Mouse (Mus musculus) testis, adult 2 months (tissue): Measurements from ENCODE around the gene Klrc1.

Source experiments
- CTCF ChIP-seq: fragments of 200-500 bp; IDR thresholded peaks from 2 replicates; pipeline ENCODE4 v1.5.1; 2012; ENCODE audit warnings: low read depth, mild to moderate bottlenecking, inconsistent platforms, low read length, moderate library complexity; ENCODE audit not compliant: control insufficient read depth, insufficient read depth, insufficient replicate concordance
- POLR2A ChIP-seq: fragments of 200-500 bp; IDR thresholded peaks from 2 replicates; pipeline ENCODE4 v1.6.1; 2012; ENCODE audit warnings: low read depth, mild to moderate bottlenecking, inconsistent platforms, low read length, moderate library complexity; ENCODE audit not compliant: control insufficient read depth

- no peak for TF ChIP-seq CTCF
- TF ChIP-seq POLR2A: no peak
These were observed 34.8 kb upstream of the Klrc1 start for GRCm38 (mm10) chr6:129713566-129713965.
